Mouse (Mus musculus) liver, adult 2 months (tissue): ENCODE measurements around the gene Runx1.

Experiments
- CTCF ChIP-seq: fragments of 200-500 bp; IDR thresholded peaks from 2 replicates; pipeline ENCODE4 v1.5.1; 2011; ENCODE audit warnings: low read depth, low read length, control low read depth
- POLR2A ChIP-seq: fragments of 200-500 bp; IDR thresholded peaks from 2 replicates; pipeline ENCODE4 v1.6.1; 2011; ENCODE audit warnings: low read length, control low read depth; ENCODE audit not compliant: insufficient read depth; ENCODE audit errors: extremely low read depth

- TF ChIP-seq CTCF (no peak), POLR2A (no peak)
Observed at GRCm38 (mm10) chr16:92792905-92793304, 33.0 kb downstream of the Runx1 start.
